ENCODE assay signal across 35 mouse cellular contexts in the genomic region with DNA sequence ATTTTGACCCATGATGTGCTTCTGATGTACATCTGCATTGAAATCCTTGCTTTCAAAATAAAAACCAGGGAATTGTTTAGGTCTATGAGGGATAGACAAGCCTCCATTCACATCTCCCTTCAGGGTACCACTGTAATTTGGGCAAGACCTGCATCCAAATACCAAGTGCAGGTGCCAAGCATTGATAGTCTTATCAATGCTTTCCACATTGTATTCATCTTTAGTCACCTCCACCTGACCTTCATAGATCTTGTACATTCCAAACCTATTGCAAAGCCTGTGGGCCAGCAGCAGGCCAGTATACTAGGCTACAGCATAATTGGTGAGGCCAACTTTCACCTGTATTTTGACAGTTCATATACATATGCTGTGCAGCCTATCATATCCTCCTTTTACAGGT. TPM values are rescaled to one million over a fixed set of nuclear protein-coding genes. Genes with fewer than 3 reads are reported as not detected.
DNase-seq lines count a peak whose midpoint lies in the region; ATAC-seq and TF ChIP-seq lines count a peak whose summit lies in the region.
"Had no signal": no experiment of that assay in that cellular context is flagged by ENCODE, and none has a peak within 500 bp of the region (broad histone marks: within the 10 kb centered on the region; RNA-seq: fewer than 3 reads in every experiment).

No protein-coding gene starts in this region.

- H3K27ac ChIP-seq in CH12.LX (ENCODE audit: insufficient read depth, low read depth), result no peak overlapping the region
- H3K27ac ChIP-seq in liver, embryonic 14.5 days, result peak overlapping the region; percentile 99
- H3K27ac ChIP-seq: embryonic facial prominence, embryonic 12.5 days; forebrain, embryonic 12.5 days; hindbrain, embryonic 15.5 days; limb, embryonic 13.5 days; macrophage; midbrain, embryonic 15.5 days; stomach, postnatal 0 days had no signal

- no peak for TF ChIP-seq EP300 in CH12.LX (IDR thresholded peaks at IDR 0.05; ENCODE audit: low read length)
- TF ChIP-seq EP300 in liver, embryonic 14.5 days (IDR thresholded peaks at IDR 0.05; ENCODE audit: low read depth), result peak; percentile 86

- no peaks in the 10 kb centered on the region for H3K27me3 ChIP-seq in CH12.LX (replicated peaks)
- no peaks in the 10 kb centered on the region for H3K27me3 ChIP-seq in liver, embryonic 14.5 days (ENCODE audit: control insufficient read depth, insufficient read depth, low read length)
- H3K27me3 ChIP-seq: embryonic facial prominence, embryonic 12.5 days; forebrain, embryonic 12.5 days; heart, embryonic 12.5 days; hindbrain, embryonic 15.5 days; limb, embryonic 13.5 days; midbrain, embryonic 15.5 days; neural tube, embryonic 15.5 days had no signal

- DNase-seq in CH12.LX (ENCODE audit: extremely low read depth), result no peak
- DNase-seq in c-Kit-negative CD71-positive TER-119-positive erythroid progenitor cells, embryonic 14.5 days (ENCODE audit: low read depth, low spot score), result peak; percentile 68
- peak; percentile 55 to 75 (median 68) for DNase-seq in liver, embryonic 14.5 days (ENCODE audit: low read depth in 3 of 3, low spot score in 3 of 3)
- DNase-seq in thymus, adult 18-20 months, result no peak
- no peak for DNase-seq in left cerebral cortex, postnatal 4 days
- no peak for DNase-seq in kidney, postnatal 10 days
- no peak for DNase-seq in thymus, postnatal 14 days
- DNase-seq: adrenal gland, adult 2 months; adrenal gland, postnatal 36 days; cerebellum, adult 11 months; cerebellum, adult 9-10 months; embryo, embryonic 11 days; forebrain, postnatal 0 days; gastrocnemius, postnatal 14 days; heart, adult 11 months; heart, postnatal 4 days; kidney, adult 11 months; layer of hippocampus, adult 9-11 months; lung, adult 2 months; lung, postnatal 10 days; right cerebral cortex, postnatal 4 days; thymus, adult 2 months; thymus, postnatal 4 days had no signal

- no peak for TF ChIP-seq CTCF in CH12.LX (conservative IDR thresholded peaks at IDR 0.05 in 1 of 2, IDR thresholded peaks at IDR 0.05 in 1 of 2; ENCODE audit: low read depth in 2 of 2, low read length in 2 of 2)
- no peak for TF ChIP-seq CTCF in liver, embryonic 14.5 days (IDR thresholded peaks at IDR 0.05; ENCODE audit: low read depth)

- H3K4me3 ChIP-seq in CH12.LX (replicated peaks in 1 of 3; ENCODE audit: low read depth in 2 of 3, low read length in 2 of 3, poor library complexity in 1 of 3), result no peak overlapping the region
- H3K4me3 ChIP-seq in liver, embryonic 14.5 days (ENCODE audit: insufficient read depth in 1 of 2, low read depth in 2 of 2, low read length in 2 of 2), result peak overlapping the region in 1 of 2 experiments; percentile 81; a peak in 2 of 4 replicates

- TF ChIP-seq POLR2A in CH12.LX (IDR thresholded peaks at IDR 0.05; ENCODE audit: low read depth, low read length), result no peak

- intact Hi-C loops in left cerebral cortex, postnatal 4 days (cut with DNase I), result no loop called here

- peaks cover 8% of the 10 kb centered on the region for H3K79me2 ChIP-seq in CH12.LX (replicated peaks; ENCODE audit: control insufficient read depth, extremely low read depth, insufficient read depth, poor library complexity, severe bottlenecking)

- peaks cover 0 to 4% of the 10 kb centered on the region in 2 experiments for H3K36me3 ChIP-seq in CH12.LX (replicated peaks in 1 of 2; ENCODE audit: control insufficient read depth in 1 of 2, insufficient read depth in 1 of 2, low read length in 1 of 2)
- H3K36me3 ChIP-seq in liver, embryonic 14.5 days (replicated peaks; ENCODE audit: control insufficient read depth, insufficient read depth, low read depth), result peaks cover 3% of the 10 kb centered on the region
- H3K36me3 ChIP-seq: midbrain, embryonic 15.5 days had no signal

- TF ChIP-seq RAD21 in CH12.LX (IDR thresholded peaks at IDR 0.05; ENCODE audit: low read depth, low read length), result no peak

- peak overlapping the region; percentile 50; the same call in 1 of the 2 replicates for H3K4me2 ChIP-seq in CH12.LX (ENCODE audit: insufficient read depth, low read depth, poor library complexity, severe bottlenecking)
- H3K4me2 ChIP-seq in liver, embryonic 14.5 days (ENCODE audit: low read depth), result peak overlapping the region; percentile 83

- in situ Hi-C loops in CH12.LX (cut with MboI; ENCODE audit: low pct_ligation_motif_present, low pct_unique_long_range_greater_than_20kb, low sequenced_read_pairs), result no loop called here

- H3K9me3 ChIP-seq in CH12.LX (replicated peaks; ENCODE audit: low read length), result no peaks in the 10 kb centered on the region
- no peaks in the 10 kb centered on the region for H3K9me3 ChIP-seq in liver, embryonic 14.5 days (ENCODE audit: control insufficient read depth, low read length)
- H3K9me3 ChIP-seq: embryonic facial prominence, embryonic 12.5 days; forebrain, embryonic 12.5 days; heart, embryonic 12.5 days; hindbrain, embryonic 15.5 days; limb, embryonic 13.5 days; midbrain, embryonic 15.5 days; neural tube, embryonic 15.5 days had no signal

- dilution Hi-C loops in CH12.LX (cut with MboI; ENCODE audit: extremely low pct_ligation_motif_present, extremely low pct_unique_long_range_greater_than_20kb, low sequenced_read_pairs), result no loop called here

- ATAC-seq in erythroid progenitor cell, adult 5-6 weeks (replicated peaks; ENCODE audit: low FRiP score, poor library complexity, severe bottlenecking), result peak; percentile 40
- ATAC-seq in liver, embryonic 14.5 days (ENCODE audit: insufficient read depth), result peak; percentile 1; the same call in 1 of the 2 replicates
- ATAC-seq: activated CD4-positive, CD25-positive, alpha-beta regulatory T cell, adult 4 months; forebrain, postnatal 0 days; inflammation-experienced regulatory T-cells, adult 6 months; midbrain, embryonic 15.5 days had no signal

- peaks cover 0 to 21% of the 10 kb centered on the region in 2 experiments; a peak in 2 of 4 replicates for H3K4me1 ChIP-seq in CH12.LX (ENCODE audit: control insufficient read depth in 1 of 2, insufficient read depth in 2 of 2)
- peaks cover 12 to 20% of the 10 kb centered on the region in 2 experiments for H3K4me1 ChIP-seq in liver, embryonic 14.5 days (replicated peaks; ENCODE audit: control insufficient read depth in 2 of 2, insufficient read depth in 2 of 2, low read length in 1 of 2)
- H3K4me1 ChIP-seq: embryonic facial prominence, embryonic 12.5 days had no signal

- H3K9ac ChIP-seq in CH12.LX (ENCODE audit: insufficient read depth, low read depth), result no peak overlapping the region; the same call in 1 of the 2 replicates
- peak overlapping the region; percentile 96; the same call in 1 of the 2 replicates for H3K9ac ChIP-seq in liver, embryonic 14.5 days (replicated peaks)
- H3K9ac ChIP-seq: forebrain, embryonic 12.5 days had no signal

TF ChIP-seq in CH12.LX, 34 proteins besides CTCF, POLR2A, EP300 and RAD21:
- TF ChIP-seq MXI1 (IDR thresholded peaks at IDR 0.05; ENCODE audit: low read depth, low read length) (no peak), ZMIZ1 (IDR thresholded peaks at IDR 0.05; ENCODE audit: low read depth, low read length) (no peak), ZNF384 (IDR thresholded peaks at IDR 0.05; ENCODE audit: low read depth, low read length) (no peak), NELFE (IDR thresholded peaks at IDR 0.05; ENCODE audit: low read depth, low read length) (no peak), MAX (IDR thresholded peaks at IDR 0.05; ENCODE audit: low read length) (no peak), IRF4 (IDR thresholded peaks at IDR 0.05; ENCODE audit: low read depth, low read length) (no peak), NRF1 (IDR thresholded peaks at IDR 0.05; ENCODE audit: low read depth, low read length) (no peak), TCF12 (IDR thresholded peaks at IDR 0.05; ENCODE audit: low read depth, low read length) (no peak), BHLHE40 (IDR thresholded peaks at IDR 0.05; ENCODE audit: low read depth, low read length) (no peak), CHD2 (IDR thresholded peaks at IDR 0.05; ENCODE audit: low read length) (no peak)
TF ChIP-seq in CH12.LX: peak in this region for 0.

RNA-seq across cellular contexts. Expression of gene Rnpc3, which starts 1.7 kb away (rescaled TPM):
- 10.3 and 12.2 TPM in 2 replicates for total RNA-seq in CH12.LX (2012; rRNA removed)
- 18.0 and 27.6 TPM in 2 replicates for total RNA-seq in CH12.LX (2014; rRNA removed)
- 21.5 and 24.2 TPM in 2 replicates for polyA plus RNA-seq in CH12.LX (2012; ENCODE audit: insufficient read length, low read depth)
- total RNA-seq in erythroid progenitor cell, adult 5-6 weeks (2015; ENCODE audit: low replicate concordance), result 63.3 and 102 TPM in 2 replicates
- 67.9 and 189 TPM in 2 replicates for total RNA-seq in erythroid progenitor cell, adult 5-6 weeks (2017; ENCODE audit: low replicate concordance)
- polyA plus RNA-seq in liver, embryonic 14.5 days (2012; rRNA removed), result 6.2 and 12.5 TPM in 2 replicates
- 18.7 and 18.8 TPM in 2 replicates for polyA plus RNA-seq in liver, embryonic 14.5 days (2014; fragmentation: Nextera tagmentation; extraction: Ambion mirVana)
- total RNA-seq in left cerebral cortex, postnatal 4 days (2021), result 10 to 100 TPM; 35.7 to 37.3 TPM

RNA-seq across cellular contexts. Expression of gene Amy1, which starts 25.1 kb away (rescaled TPM):
- total RNA-seq in CH12.LX (2012; rRNA removed) (0.17 TPM in 2 replicates), CH12.LX (2014; rRNA removed) (0.71 and 2.0 TPM in 2 replicates)
- polyA plus RNA-seq in CH12.LX (2012; ENCODE audit: insufficient read length, low read depth), result 0.67 and 2.1 TPM in 2 replicates
- 5.9 TPM in 1 of 2 replicates, not detected in the other for total RNA-seq in erythroid progenitor cell, adult 5-6 weeks (2015; ENCODE audit: low replicate concordance)
- total RNA-seq in erythroid progenitor cell, adult 5-6 weeks (2017; ENCODE audit: low replicate concordance), result 3.9 and 16.8 TPM in 2 replicates
- polyA plus RNA-seq in liver, embryonic 14.5 days (2012; rRNA removed), result 4.2 and 7.0 TPM in 2 replicates
- 12.1 and 12.8 TPM in 2 replicates for polyA plus RNA-seq in liver, embryonic 14.5 days (2014; fragmentation: Nextera tagmentation; extraction: Ambion mirVana)
- 10 to 100 TPM; 12.5 to 13.7 TPM for total RNA-seq in left cerebral cortex, postnatal 4 days (2021)

Comparison
In these comparisons a context has a peak if more than half of its experiments do, and no peak if none do; other contexts are left out.
1. DNase-seq: peak in c-Kit-negative CD71-positive TER-119-positive erythroid progenitor cells, embryonic 14.5 days (single experiment) and liver, embryonic 14.5 days (3 of 3); none in CH12.LX (single experiment), thymus, adult 18-20 months (0 of 2), left cerebral cortex, postnatal 4 days (single experiment), kidney, postnatal 10 days (single experiment) and thymus, postnatal 14 days (single experiment).